Mouse (Mus musculus) liver, embryonic 13.5 days (tissue): ENCODE results near the gene Optc. TPM values are rescaled to one million over a fixed set of nuclear protein-coding genes. Genes with fewer than 3 reads are reported as not detected.

ENCODE experiments used
- ATAC-seq: fragments of 200-750 bp; cut with Nextera tagmentation; 2 replicates; pipeline ENCODE4 v1.8.0; 2017; ENCODE audit warnings: low read depth, mild to moderate bottlenecking, moderate number of reproducible peaks, moderate library complexity
- DNase-seq: peaks from one replicate; pipeline ENCODE4 v3.0.0; 2022
- H3K27ac ChIP-seq: fragments of 300-500 bp; sonication (generic); 2 replicates; pipeline ENCODE4 v1.5.1; 2015; ENCODE audit warnings: moderate library complexity, mild to moderate bottlenecking, inconsistent platforms
- H3K27me3 ChIP-seq: fragments of 300-500 bp; sonication (generic); 2 replicates; pipeline ENCODE4 v1.6.1; 2015; ENCODE audit warnings: mild to moderate bottlenecking, inconsistent platforms
- H3K36me3 ChIP-seq: fragments of 300-500 bp; sonication (generic); 2 replicates; pipeline ENCODE4 v1.6.1; 2015; ENCODE audit warnings: mild to moderate bottlenecking, inconsistent platforms
- H3K4me1 ChIP-seq: fragments of 300-500 bp; sonication (generic); replicated peaks from 2 replicates; pipeline ENCODE4 v1.6.1; 2015; ENCODE audit warnings: inconsistent platforms
- H3K4me2 ChIP-seq: fragments of 300-500 bp; sonication (generic); 2 replicates; pipeline ENCODE4 v1.6.1; 2015; ENCODE audit warnings: inconsistent platforms, mild to moderate bottlenecking, moderate library complexity
- H3K4me3 ChIP-seq: fragments of 300-500 bp; sonication (generic); replicated peaks from 2 replicates; pipeline ENCODE4 v1.5.1; 2015; ENCODE audit warnings: mild to moderate bottlenecking, inconsistent platforms
- H3K9ac ChIP-seq: fragments of 300-500 bp; sonication (generic); 2 replicates; pipeline ENCODE4 v1.6.1; 2015; ENCODE audit warnings: mild to moderate bottlenecking, inconsistent platforms
- H3K9me3 ChIP-seq: fragments of 300-500 bp; sonication (generic); replicated peaks from 2 replicates; pipeline ENCODE4 v1.6.1; 2016; ENCODE audit warnings: inconsistent platforms
- WGBS: fragments of 180-500 bp; shearing (Covaris S2); methylation state at CpG from one replicate; pipeline ENCODE4 v1.1.7; 2015; ENCODE audit not compliant: insufficient replicate concordance; 5-methylcytosine and 5-hydroxymethylcytosine counted together
- polyA plus RNA-seq: library from polyadenylated mRNA; unstranded; fragments of >200 nt; fragmentation: Nextera tagmentation; extraction: Ambion mirVana; gene quantifications from 2 replicates; pipeline ENCODE4 v1.2.1, GENCODE M21; 2015

The Optc gene
- polyA plus RNA-seq, 1 experiment from 2014 or later = 0.07 TPM

DNA sequence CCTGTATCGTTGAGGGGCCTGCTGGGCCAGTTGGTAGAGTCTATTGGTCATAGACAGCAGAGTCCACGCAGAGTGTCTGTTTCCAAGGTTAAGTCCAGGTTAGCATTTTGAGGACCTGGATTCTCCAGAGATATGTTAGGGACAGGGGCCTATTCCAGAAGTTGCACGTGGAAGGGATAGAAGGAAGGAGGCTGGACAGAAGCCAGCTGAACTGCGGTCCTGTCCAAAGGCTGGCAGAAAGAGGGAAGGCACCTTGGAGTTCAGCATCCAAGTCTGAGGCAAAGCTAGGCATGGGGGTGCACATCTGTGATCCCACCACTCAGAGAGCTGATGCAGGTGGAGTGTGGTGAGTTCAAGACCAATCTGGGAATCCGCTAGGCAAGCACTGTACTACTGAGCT, 50.6 kb downstream of the Optc start:
- Histone ChIP-seq H3K4me1 (peaks cover 60% of the 10 kb centered on the region), H3K9ac (no peak overlapping the region), H3K9me3 (no peaks in the 10 kb centered on the region), H3K27ac (no peak overlapping the region), H3K4me3 (no peak overlapping the region), H3K4me2 (no peak overlapping the region), H3K27me3 (peaks cover 57% of the 10 kb centered on the region), H3K36me3 (no peaks in the 10 kb centered on the region)
- no peak for ATAC-seq
- no peak for DNase-seq
- WGBS = 79% methylated on average over 5 of the region's 5 CpGs

DNA sequence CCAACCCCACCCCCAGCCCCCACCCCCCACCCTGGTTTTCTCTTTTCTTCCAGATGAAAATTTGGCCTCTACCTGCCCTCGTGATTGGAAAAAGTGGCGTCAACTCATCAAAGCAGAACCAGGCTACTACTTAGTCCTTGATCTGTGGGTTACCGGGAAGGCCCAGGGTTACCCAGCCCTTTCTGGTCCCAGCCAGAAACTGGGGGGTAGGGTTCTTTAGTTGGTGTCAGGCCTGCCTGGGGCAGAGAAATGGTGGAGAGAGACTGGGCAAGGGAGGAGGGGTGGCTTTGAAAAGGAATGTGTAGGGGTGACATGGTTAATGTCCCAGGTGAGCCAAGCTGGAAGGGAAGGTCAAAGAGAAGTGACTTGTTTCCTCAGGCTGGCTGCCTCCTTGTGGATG, 51.1 kb downstream of the Optc start:
- Histone ChIP-seq H3K4me2 (no peak overlapping the region), H3K9ac (no peak overlapping the region), H3K4me3 (no peak overlapping the region), H3K27me3 (peaks cover 62% of the 10 kb centered on the region), H3K36me3 (no peaks in the 10 kb centered on the region), H3K9me3 (no peaks in the 10 kb centered on the region), H3K27ac (no peak overlapping the region), H3K4me1 (peaks cover 60% of the 10 kb centered on the region)
- no peak for ATAC-seq
- 52% methylated on average over 3 of the region's 3 CpGs for WGBS
- DNase-seq = no peak

DNA sequence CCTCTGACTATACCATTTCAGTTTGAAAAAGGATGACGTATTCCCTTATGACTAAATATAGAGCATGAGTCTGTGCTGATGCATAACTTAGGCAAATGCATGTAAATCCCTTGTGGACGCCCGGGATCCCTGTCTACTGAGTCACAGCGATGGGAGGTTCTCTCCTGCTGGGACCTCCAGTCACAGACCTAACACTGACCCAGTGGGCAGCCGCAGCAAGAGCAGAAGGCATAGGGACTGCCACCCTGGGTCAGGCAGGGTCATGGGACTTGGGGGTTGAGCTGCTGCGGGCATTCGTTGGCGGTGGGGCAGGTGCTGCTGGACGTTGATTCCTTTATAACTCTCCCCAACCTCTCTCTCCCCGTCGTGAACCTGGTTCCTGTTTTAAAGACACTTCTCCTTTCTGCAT, 51.7 kb downstream of the Optc start:
- WGBS = 16% methylated on average over 11 of the region's 11 CpGs
- H3K4me2 ChIP-seq = no peak overlapping the region
- H3K27me3 ChIP-seq = peaks cover 65% of the 10 kb centered on the region

DNA sequence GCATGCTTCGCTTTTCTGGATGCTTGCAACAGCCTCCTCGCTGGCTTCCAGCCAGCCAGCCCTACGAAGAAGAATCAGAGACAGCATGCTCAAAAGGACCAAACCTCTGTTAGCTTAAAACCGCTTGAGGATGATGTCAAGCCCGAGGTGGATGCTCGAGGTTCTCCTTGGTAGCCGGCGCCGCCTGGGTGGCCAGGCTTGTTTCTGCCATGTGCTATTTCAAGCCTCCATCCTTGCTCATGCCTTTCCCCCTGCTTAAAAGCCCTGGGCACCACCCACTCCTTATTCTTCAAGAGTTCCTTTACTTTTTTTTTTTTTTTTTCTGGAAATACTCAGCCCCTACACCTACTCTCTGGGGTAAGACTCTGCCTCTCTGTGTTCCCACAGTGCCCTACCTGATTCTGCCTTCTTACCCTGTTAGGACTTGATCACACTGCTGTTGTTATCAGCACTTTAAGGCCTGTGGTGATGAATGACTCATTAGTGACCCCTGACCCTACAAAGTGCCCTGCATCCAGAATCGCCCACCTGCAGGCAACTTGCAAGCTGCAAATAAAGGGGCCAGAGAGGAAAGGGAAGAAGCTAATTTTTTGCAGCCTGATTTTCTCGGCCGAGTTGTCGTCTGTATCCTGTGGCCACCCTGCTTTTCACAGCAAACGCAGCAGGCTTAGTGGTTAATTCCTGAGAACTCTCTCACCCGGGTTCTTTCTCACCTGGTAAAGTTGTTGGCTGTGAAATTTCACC, 52.4 kb downstream of the Optc start:
- Histone ChIP-seq H3K9me3 (no peaks in the 10 kb centered on the region), H3K4me3 (peak overlapping the region; percentile 27), H3K36me3 (no peaks in the 10 kb centered on the region), H3K4me2 (peak overlapping the region; percentile 49), H3K4me1 (peaks cover 55% of the 10 kb centered on the region), H3K9ac (0 out of 2 replicates have a peak overlapping the region, but pooled peaks have one; percentile 12), H3K27me3 (peaks cover 65% of the 10 kb centered on the region), H3K27ac (no peak overlapping the region)
- ATAC-seq (no peak), DNase-seq (no peak)
- 14% methylated on average over 15 of the region's 15 CpGs for WGBS

More for the DNA sequence above, 51.7 kb downstream of the Optc start:
- Histone ChIP-seq H3K4me1 (peaks cover 59% of the 10 kb centered on the region), H3K9me3 (no peaks in the 10 kb centered on the region), H3K27ac (no peak overlapping the region), H3K9ac (no peak overlapping the region), H3K36me3 (no peaks in the 10 kb centered on the region), H3K4me3 (no peak overlapping the region)
- no peak for DNase-seq
- no peak for ATAC-seq

DNA sequence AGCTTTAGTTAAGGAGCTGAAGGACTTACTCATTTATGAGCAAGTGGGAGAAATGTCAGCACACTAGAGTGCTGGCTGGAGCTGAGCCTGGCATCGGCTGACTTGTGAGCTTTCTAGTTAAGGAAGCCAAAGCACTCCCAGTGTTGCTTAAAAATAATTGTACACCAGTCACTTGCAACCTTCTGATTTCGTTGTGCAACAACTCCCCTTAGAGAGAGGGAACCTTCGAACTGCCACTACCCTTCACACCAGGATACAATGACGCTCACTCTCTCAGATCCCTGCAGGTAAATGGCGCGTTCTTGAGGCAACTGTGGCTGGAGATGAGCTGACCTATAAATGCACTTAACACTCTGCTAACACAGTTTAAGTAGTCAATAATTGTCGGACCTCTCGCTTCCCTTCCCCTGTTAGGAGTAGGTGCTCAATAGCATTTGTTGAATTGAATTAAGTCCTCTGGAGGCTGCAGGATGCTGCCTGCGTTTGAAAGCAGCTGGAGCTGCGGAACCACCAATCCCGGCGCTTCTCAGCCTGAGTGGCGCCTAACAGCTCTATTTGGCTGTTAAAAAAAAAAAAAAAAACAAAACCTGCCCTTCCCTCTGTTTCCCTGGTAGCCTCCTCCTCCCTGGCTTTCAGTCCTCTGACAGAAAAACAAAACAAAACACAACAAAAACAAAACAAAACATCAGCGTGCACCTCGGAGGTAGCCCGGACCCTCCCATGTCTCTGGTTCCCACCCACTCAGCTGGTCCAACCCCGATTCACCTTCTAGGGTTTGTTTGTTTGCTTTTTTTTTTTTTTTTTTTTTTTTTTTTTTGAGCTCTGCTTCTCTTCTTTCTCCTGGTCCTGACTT, 53.2 kb downstream of the Optc start:
- Histone ChIP-seq H3K9me3 (no peaks in the 10 kb centered on the region), H3K9ac (0 out of 2 replicates have a peak overlapping the region, but pooled peaks have one; percentile 12), H3K4me2 (peak overlapping the region; percentile 49), H3K27ac (no peak overlapping the region), H3K4me3 (peak overlapping the region; percentile 27), H3K4me1 (peaks cover 48% of the 10 kb centered on the region), H3K36me3 (no peaks in the 10 kb centered on the region), H3K27me3 (peaks cover 65% of the 10 kb centered on the region)
- 9% methylated on average over 17 of the region's 17 CpGs for WGBS
- DNase-seq (no peak), ATAC-seq (no peak)

Other genes starting within 250 kb of the Optc start
- gene Zbed6, start 247.1 kb downstream of the Optc start, polyA plus RNA-seq = not detected in 2 replicates
- 0.97 and 1.2 TPM in 2 replicates for gene Gm38394, start 246.7 kb downstream of the Optc start, polyA plus RNA-seq
- gene Lax1, start 217.9 kb downstream of the Optc start, polyA plus RNA-seq = 0.28 and 0.65 TPM in 2 replicates
- 27.5 and 28.8 TPM in 2 replicates for gene Atp2b4, start 107.0 kb downstream of the Optc start, polyA plus RNA-seq
- 1.7 and 2.6 TPM in 2 replicates for gene Prelp, start 13.4 kb upstream of the Optc start, polyA plus RNA-seq
- 2.2 and 2.5 TPM in 2 replicates for gene Fmod, start 129.3 kb upstream of the Optc start, polyA plus RNA-seq
- gene Btg2, start 171.1 kb upstream of the Optc start, polyA plus RNA-seq = 79.6 and 89.1 TPM in 2 replicates
- gene Chit1, start 203.2 kb upstream of the Optc start, polyA plus RNA-seq = 0.08 and 0.12 TPM in 2 replicates